23 mouse cellular contexts compared by ENCODE assay signal in genomic region chr4:108302296-108302890, GRCm38 (mm10). TPM values are rescaled to one million over a fixed set of nuclear protein-coding genes. Genes with fewer than 3 reads are reported as not detected.
DNase-seq lines count a peak whose midpoint lies in the region; ATAC-seq and TF ChIP-seq lines count a peak whose summit lies in the region.
"Had no signal": no experiment of that assay in that cellular context is flagged by ENCODE, and none has a peak within 500 bp of the region (broad histone marks: within the 10 kb centered on the region; RNA-seq: fewer than 3 reads in every experiment).

No protein-coding gene starts in this region.

- H3K4me1 ChIP-seq in hindbrain, embryonic 11.5 days (replicated peaks; ENCODE audit: control insufficient read depth, insufficient read depth, low read length), result peaks cover 4% of the 10 kb centered on the region
- H3K4me1 ChIP-seq in neural tube, embryonic 15.5 days, result peaks cover 24% of the 10 kb centered on the region

- 71% methylated on average over 5 of the region's 5 CpGs for WGBS in hindbrain, embryonic 11.5 days
- WGBS in neural tube, embryonic 15.5 days, result 76% methylated on average over 5 of the region's 5 CpGs

- peak; percentile 65 for ATAC-seq in granulocyte monocyte progenitor cell, adult 5-6 weeks (replicated peaks; ENCODE audit: poor library complexity, severe bottlenecking)
- ATAC-seq in hindbrain, embryonic 11.5 days (ENCODE audit: low FRiP score), result no peak
- no peak for ATAC-seq in neural tube, embryonic 15.5 days (ENCODE audit: low FRiP score)
- ATAC-seq: forebrain, embryonic 16.5 days; hindbrain, embryonic 16.5 days; inflammation-experienced regulatory T-cells, adult 6 months; intestine, postnatal 0 days had no signal

- DNase-seq in gastrocnemius, adult 2 months, result no peak
- no peak for DNase-seq in gastrocnemius, adult 18-20 months (ENCODE audit: low spot score)
- peak; percentile 53 for DNase-seq in 416B (ENCODE audit: low read depth)
- peak; percentile 68 for DNase-seq in ZHBTc4 (ENCODE audit: low read depth, low spot score)
- DNase-seq in heart, postnatal 4 days, result no peak
- no peak for DNase-seq in hindbrain, embryonic 11.5 days (ENCODE audit: low spot score)
- DNase-seq: adrenal gland, postnatal 10 days; cerebellum, adult 11-12 months; cerebellum, postnatal 10 days; embryo, embryonic 11 days; gastrocnemius, postnatal 36 days; heart, adult 2 months; heart, postnatal 14 days had no signal

- no peaks in the 10 kb centered on the region for H3K27me3 ChIP-seq in hindbrain, embryonic 11.5 days (ENCODE audit: control insufficient read depth, insufficient read depth, low read length)
- no peaks in the 10 kb centered on the region for H3K27me3 ChIP-seq in neural tube, embryonic 15.5 days (replicated peaks)
- H3K27me3 ChIP-seq: embryonic facial prominence, embryonic 15.5 days; heart, embryonic 15.5 days had no signal

- H3K4me2 ChIP-seq in hindbrain, embryonic 11.5 days (replicated peaks; ENCODE audit: low read depth, low read length), result no peak overlapping the region
- H3K4me2 ChIP-seq in neural tube, embryonic 15.5 days, result no peak overlapping the region
- H3K4me2 ChIP-seq: embryonic facial prominence, embryonic 15.5 days had no signal

- intact Hi-C loops in gastrocnemius, adult 2 months (cut with DNase I), result loop anchor here (10.0 kb wide), 1 partner anchor 378 kb away; the partner anchor contains the start of gene Cpt2

- H3K36me3 ChIP-seq in hindbrain, embryonic 11.5 days (ENCODE audit: control insufficient read depth, insufficient read depth, low read length), result no peaks in the 10 kb centered on the region
- H3K36me3 ChIP-seq in neural tube, embryonic 15.5 days, result no peaks in the 10 kb centered on the region
- H3K36me3 ChIP-seq: embryonic facial prominence, embryonic 15.5 days; heart, embryonic 15.5 days; hindbrain, embryonic 10.5 days had no signal

- peak overlapping the region; percentile 97; the same call in 1 of the 2 replicates for H3K27ac ChIP-seq in gastrocnemius, adult 2 months
- H3K27ac ChIP-seq in hindbrain, embryonic 11.5 days (ENCODE audit: low read depth, low read length), result no peak overlapping the region
- H3K27ac ChIP-seq in neural tube, embryonic 15.5 days (replicated peaks), result no peak overlapping the region
- H3K27ac ChIP-seq: heart, embryonic 15.5 days; hindbrain, embryonic 10.5 days had no signal

- H3K9ac ChIP-seq in hindbrain, embryonic 11.5 days (ENCODE audit: low read depth, low read length), result no peak overlapping the region
- no peak overlapping the region for H3K9ac ChIP-seq in neural tube, embryonic 15.5 days (replicated peaks)
- H3K9ac ChIP-seq: embryonic facial prominence, embryonic 15.5 days; heart, embryonic 15.5 days had no signal

- no peaks in the 10 kb centered on the region; the same call in 1 of the 2 replicates for H3K9me3 ChIP-seq in hindbrain, embryonic 11.5 days (ENCODE audit: control insufficient read depth, low read length)
- 0 out of 2 replicates have a peak, but pooled peaks cover under 1% of the 10 kb centered on the region for H3K9me3 ChIP-seq in neural tube, embryonic 15.5 days (replicated peaks)

- no peak for TF ChIP-seq CTCF in gastrocnemius, adult 2 months (IDR thresholded peaks at IDR 0.05)

- no peak overlapping the region for H3K4me3 ChIP-seq in gastrocnemius, adult 2 months
- no peak overlapping the region for H3K4me3 ChIP-seq in hindbrain, embryonic 11.5 days (ENCODE audit: low read depth, low read length)
- H3K4me3 ChIP-seq in neural tube, embryonic 15.5 days (replicated peaks), result no peak overlapping the region
- H3K4me3 ChIP-seq: embryonic facial prominence, embryonic 15.5 days; erythroblast, embryonic 14.5 days; heart, adult 2 months; heart, embryonic 15.5 days; hindbrain, embryonic 10.5 days had no signal

RNA-seq across cellular contexts. Expression of gene Zyg11b, which starts 1.5 kb away (rescaled TPM):
- total RNA-seq in gastrocnemius, adult 2 months (2021), result 10 to 100 TPM; 50.8 to 56.0 TPM
- 10 to 100 TPM; 59.6 to 65.3 TPM for total RNA-seq in gastrocnemius, adult 18-20 months (2021)
- total RNA-seq in granulocyte monocyte progenitor cell, adult 5-6 weeks (2014; fragmentation: Nextera tagmentation), result 11.6 and 17.4 TPM in 2 replicates
- 20.8 and 20.9 TPM in 2 replicates for total RNA-seq in granulocyte monocyte progenitor cell, adult 5-6 weeks (2017)
- 10 to 100 TPM; 30.9 to 31.4 TPM for total RNA-seq in heart, postnatal 4 days (2021)
- 18.6 and 22.2 TPM in 2 replicates for polyA plus RNA-seq in hindbrain, embryonic 11.5 days (2014; fragmentation: Nextera tagmentation; extraction: Ambion mirVana)
- 23.3 and 28.8 TPM in 2 replicates for polyA plus RNA-seq in neural tube, embryonic 15.5 days (2015; fragmentation: Nextera tagmentation; extraction: Ambion mirVana)

RNA-seq across cellular contexts. Expression of gene Coa7, which starts 25.5 kb away (rescaled TPM):
- 10 to 100 TPM; 33.6 to 35.8 TPM for total RNA-seq in gastrocnemius, adult 2 months (2021)
- total RNA-seq in gastrocnemius, adult 18-20 months (2021), result 10 to 100 TPM; 29.9 to 35.5 TPM
- 5.2 and 17.3 TPM in 2 replicates for total RNA-seq in granulocyte monocyte progenitor cell, adult 5-6 weeks (2014; fragmentation: Nextera tagmentation)
- 13.0 and 25.6 TPM in 2 replicates for total RNA-seq in granulocyte monocyte progenitor cell, adult 5-6 weeks (2017)
- 10 to 100 TPM; 41.1 to 46.8 TPM for total RNA-seq in heart, postnatal 4 days (2021)
- 42.1 and 53.1 TPM in 2 replicates for polyA plus RNA-seq in hindbrain, embryonic 11.5 days (2014; fragmentation: Nextera tagmentation; extraction: Ambion mirVana)
- 42.6 and 46.8 TPM in 2 replicates for polyA plus RNA-seq in neural tube, embryonic 15.5 days (2015; fragmentation: Nextera tagmentation; extraction: Ambion mirVana)

Comparison
In these comparisons a context has a peak if more than half of its experiments do, and no peak if none do; other contexts are left out.
1. DNase-seq: peak in 416B (single experiment) and ZHBTc4 (single experiment); none in gastrocnemius, adult 2 months (single experiment), gastrocnemius, adult 18-20 months (single experiment), heart, postnatal 4 days (single experiment) and hindbrain, embryonic 11.5 days (single experiment).